Mouse (Mus musculus): ENCODE measurements at regions not wholly inside any gene's neighbourhood (a gene's known extent, or its start where the extent isn't known, plus 50 kb on each side); places are given as distances from the start of the nearest gene placed in this dataset.

GRCm38 (mm10) chr4:12837097-12837426 lies 665.2 kb upstream of the Fam92a start:
- DNase-seq, result no peak

- no peak for DNase-seq
Observed at GRCm38 (mm10) chr4:12836326-12837096, 664.7 kb upstream of the Fam92a start.

GRCm38 (mm10) chr4:12826419-12826818 lies 654.6 kb upstream of the Fam92a start:
- DNase-seq, result no peak

- no peak for DNase-seq
Observed at GRCm38 (mm10) chr4:12814251-12814650, 642.4 kb upstream of the Fam92a start.

GRCm38 (mm10) chr4:12801186-12801585 lies 629.4 kb upstream of the Fam92a start:
- DNase-seq, result no peak

- no peak for DNase-seq
Observed at GRCm38 (mm10) chr4:12799564-12799963, 627.7 kb upstream of the Fam92a start.

GRCm38 (mm10) chr4:12792764-12793422 lies 621.1 kb upstream of the Fam92a start:
- DNase-seq, result no peak

GRCm38 (mm10) chr4:12791786-12792674 lies 620.2 kb upstream of the Fam92a start:
- no peak for DNase-seq

GRCm38 (mm10) chr4:12785840-12786239 lies 614.0 kb upstream of the Fam92a start:
- no peak for DNase-seq

- DNase-seq, result no peak
Observed at GRCm38 (mm10) chr4:12784479-12784878, 612.7 kb upstream of the Fam92a start.

- no peak for DNase-seq
Observed at GRCm38 (mm10) chr4:12784068-12784467, 612.3 kb upstream of the Fam92a start.

GRCm38 (mm10) chr4:12781969-12782904 lies 610.4 kb upstream of the Fam92a start:
- no peak for DNase-seq

- DNase-seq, result no peak
Observed at GRCm38 (mm10) chr4:12780254-12780653, 608.4 kb upstream of the Fam92a start.

GRCm38 (mm10) chr4:12779211-12779610 lies 607.4 kb upstream of the Fam92a start:
- no peak for DNase-seq

- no peak for DNase-seq
Observed at GRCm38 (mm10) chr4:12778163-12778562, 606.3 kb upstream of the Fam92a start.

- no peak for DNase-seq
Observed at GRCm38 (mm10) chr4:12776217-12776578, 604.4 kb upstream of the Fam92a start.

GRCm38 (mm10) chr4:12775524-12776216 lies 603.9 kb upstream of the Fam92a start:
- DNase-seq, result no peak

- DNase-seq, result no peak
Observed at GRCm38 (mm10) chr4:12775090-12775489, 603.3 kb upstream of the Fam92a start.

GRCm38 (mm10) chr4:12774671-12775070 lies 602.9 kb upstream of the Fam92a start:
- DNase-seq, result no peak

GRCm38 (mm10) chr4:12773201-12773600 lies 601.4 kb upstream of the Fam92a start:
- no peak for DNase-seq

- DNase-seq, result no peak
Observed at GRCm38 (mm10) chr4:12770131-12770780, 598.4 kb upstream of the Fam92a start.

All from cerebellum, adult 9-10 months (tissue).